Mouse (Mus musculus): Measurements from ENCODE around the gene Vmn2r68.

The Vmn2r68 gene

GRCm38 (mm10) chr7:85237683-85238082 is at the start of gene Vmn2r68:
Gene Vmn2r68, minus strand, starts transcription at chr7:85237783.
- no peak for DNase-seq (ENCODE audit: low read depth, low spot score)
